Mouse (Mus musculus): ENCODE measurements around the gene Gm6096. TPM values are rescaled to one million over a fixed set of nuclear protein-coding genes. Genes with fewer than 3 reads are reported as not detected.
"Not testable (repeated sequence)": the region's sequence is repeated elsewhere in the genome, so short reads cannot be mapped to it uniquely, and the experiment has no call there.

The Gm6096 gene
- polyA plus RNA-seq (2014; fragmentation: Nextera tagmentation; extraction: Ambion mirVana), result 0.69 and 1.2 TPM in 2 replicates

GRCm38 (mm10) chr7:34250738-34251137 is at the start of gene Gm6096:
Gene Gm6096 (plus strand): TSS chr7:34251038.
- WGBS, result 91% methylated on average over 7 of the region's 7 CpGs
- Histone ChIP-seq H3K9me3 (ENCODE audit: control insufficient read depth, low read length) (no peaks in the 10 kb centered on the region), H3K27ac (ENCODE audit: low read depth, low read length) (no peak within 1 kb of the TSS), H3K4me3 (ENCODE audit: low read depth, low read length) (no peak within 1 kb of the TSS), H3K27me3 (ENCODE audit: control insufficient read depth, insufficient read depth, low read length) (no peaks in the 10 kb centered on the region), H3K4me1 (ENCODE audit: control insufficient read depth, insufficient read depth, low read length) (no peaks in the 10 kb centered on the region), H3K9ac (ENCODE audit: low read length) (no peak within 1 kb of the TSS), H3K4me2 (ENCODE audit: low read depth) (no peak within 1 kb of the TSS), H3K36me3 (ENCODE audit: control insufficient read depth, insufficient read depth, low read length) (peaks cover 2% of the 10 kb centered on the region; the same call in 1 of the 2 replicates)
- no peak for DNase-seq (ENCODE audit: low spot score)
- no peak for ATAC-seq (ENCODE audit: insufficient read depth, low FRiP score, low TSS enrichment)

GRCm38 (mm10) chr7:34202147-34202546 is 48.7 kb upstream of the Gm6096 start:
- H3K9ac ChIP-seq (ENCODE audit: low read length); H3K4me2 ChIP-seq (ENCODE audit: low read depth); H3K9me3 ChIP-seq (ENCODE audit: control insufficient read depth, low read length); H3K27me3 ChIP-seq (ENCODE audit: control insufficient read depth, insufficient read depth, low read length); H3K4me1 ChIP-seq (ENCODE audit: control insufficient read depth, insufficient read depth, low read length); ATAC-seq (ENCODE audit: insufficient read depth, low FRiP score, low TSS enrichment); H3K27ac ChIP-seq (ENCODE audit: low read depth, low read length); H3K4me3 ChIP-seq (ENCODE audit: low read depth, low read length); DNase-seq (ENCODE audit: low spot score): not testable (repeated sequence)
- H3K36me3 ChIP-seq (ENCODE audit: control insufficient read depth, insufficient read depth, low read length), result peaks cover 33% of the 10 kb centered on the region
- WGBS, result 93% methylated on average over 10 of the region's 10 CpGs

GRCm38 (mm10) chr7:34206331-34206730 is 44.5 kb upstream of the Gm6096 start:
- H3K36me3 ChIP-seq (ENCODE audit: control insufficient read depth, insufficient read depth, low read length), result peaks cover 48% of the 10 kb centered on the region
- WGBS, result 92% methylated on average over 6 of the region's 6 CpGs
- DNase-seq (ENCODE audit: low spot score), result no peak

GRCm38 (mm10) chr7:34208027-34208745 is 42.7 kb upstream of the Gm6096 start:
- H3K36me3 ChIP-seq (ENCODE audit: control insufficient read depth, insufficient read depth, low read length), result peaks cover 48% of the 10 kb centered on the region

More at GRCm38 (mm10) chr7:34206331-34206730, 44.5 kb upstream of the Gm6096 start:
- no peak overlapping the region for H3K4me3 ChIP-seq (ENCODE audit: low read depth, low read length)
- H3K9me3 ChIP-seq (ENCODE audit: control insufficient read depth, low read length), result no peaks in the 10 kb centered on the region
- no peak overlapping the region for H3K27ac ChIP-seq (ENCODE audit: low read depth, low read length)
- H3K4me2 ChIP-seq (ENCODE audit: low read depth), result no peak overlapping the region
- no peaks in the 10 kb centered on the region for H3K4me1 ChIP-seq (ENCODE audit: control insufficient read depth, insufficient read depth, low read length)
- no peaks in the 10 kb centered on the region for H3K27me3 ChIP-seq (ENCODE audit: control insufficient read depth, insufficient read depth, low read length)
- H3K9ac ChIP-seq (ENCODE audit: low read length), result no peak overlapping the region
- ATAC-seq (ENCODE audit: insufficient read depth, low FRiP score, low TSS enrichment), result no peak

GRCm38 (mm10) chr7:34213281-34213680 is 37.6 kb upstream of the Gm6096 start:
- Histone ChIP-seq H3K4me1 (ENCODE audit: control insufficient read depth, insufficient read depth, low read length) (no peaks in the 10 kb centered on the region), H3K9ac (ENCODE audit: low read length) (no peak overlapping the region), H3K27me3 (ENCODE audit: control insufficient read depth, insufficient read depth, low read length) (no peaks in the 10 kb centered on the region), H3K9me3 (ENCODE audit: control insufficient read depth, low read length) (no peaks in the 10 kb centered on the region), H3K4me3 (ENCODE audit: low read depth, low read length) (no peak overlapping the region), H3K4me2 (ENCODE audit: low read depth) (no peak overlapping the region), H3K27ac (ENCODE audit: low read depth, low read length) (no peak overlapping the region), H3K36me3 (ENCODE audit: control insufficient read depth, insufficient read depth, low read length) (peaks cover 28% of the 10 kb centered on the region)
- DNase-seq (ENCODE audit: low spot score), result no peak
- ATAC-seq (ENCODE audit: insufficient read depth, low FRiP score, low TSS enrichment), result no peak
- WGBS, result 95% methylated on average over 7 of the region's 7 CpGs

More at GRCm38 (mm10) chr7:34208027-34208745, 42.7 kb upstream of the Gm6096 start:
- no peak overlapping the region for H3K9ac ChIP-seq (ENCODE audit: low read length)
- DNase-seq (ENCODE audit: low spot score) (no peak), ATAC-seq (ENCODE audit: insufficient read depth, low FRiP score, low TSS enrichment) (no peak)
- no peak overlapping the region for H3K4me3 ChIP-seq (ENCODE audit: low read depth, low read length)
- H3K4me2 ChIP-seq (ENCODE audit: low read depth), result no peak overlapping the region
- no peaks in the 10 kb centered on the region for H3K4me1 ChIP-seq (ENCODE audit: control insufficient read depth, insufficient read depth, low read length)
- H3K27me3 ChIP-seq (ENCODE audit: control insufficient read depth, insufficient read depth, low read length), result no peaks in the 10 kb centered on the region
- H3K9me3 ChIP-seq (ENCODE audit: control insufficient read depth, low read length), result no peaks in the 10 kb centered on the region
- WGBS, result 96% methylated on average over 9 of the region's 9 CpGs
- no peak overlapping the region for H3K27ac ChIP-seq (ENCODE audit: low read depth, low read length)

DNA sequence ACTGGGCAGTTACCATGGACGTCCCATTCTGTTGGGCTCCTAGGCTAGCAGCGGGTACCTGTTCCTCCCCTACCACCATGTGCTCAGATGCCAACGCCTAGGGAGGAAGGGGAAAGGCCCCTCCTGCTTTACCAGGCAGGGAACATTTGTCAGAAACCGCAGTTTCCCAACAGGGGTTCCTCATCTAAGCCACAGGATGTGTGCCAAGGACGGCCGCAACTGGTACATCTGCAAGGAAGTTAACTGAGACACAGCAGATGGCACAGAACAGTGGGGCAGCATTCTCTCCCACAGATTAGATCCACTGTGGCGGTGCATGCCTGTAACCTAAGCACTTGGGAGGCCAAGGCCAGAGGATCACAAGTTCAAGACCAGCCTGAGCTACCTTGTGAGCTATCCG is 36.2 kb upstream of the Gm6096 start:
- ATAC-seq (ENCODE audit: insufficient read depth, low FRiP score, low TSS enrichment) (no peak), DNase-seq (ENCODE audit: low spot score) (no peak)
- H3K27me3 ChIP-seq (ENCODE audit: control insufficient read depth, insufficient read depth, low read length), result no peaks in the 10 kb centered on the region
- H3K36me3 ChIP-seq (ENCODE audit: control insufficient read depth, insufficient read depth, low read length), result peaks cover 22% of the 10 kb centered on the region
- no peaks in the 10 kb centered on the region for H3K4me1 ChIP-seq (ENCODE audit: control insufficient read depth, insufficient read depth, low read length)
- H3K9ac ChIP-seq (ENCODE audit: low read length), result no peak overlapping the region
- WGBS, result 92% methylated on average over 8 of the region's 8 CpGs
- no peaks in the 10 kb centered on the region for H3K9me3 ChIP-seq (ENCODE audit: control insufficient read depth, low read length)
- no peak overlapping the region for H3K4me3 ChIP-seq (ENCODE audit: low read depth, low read length)
- no peak overlapping the region for H3K27ac ChIP-seq (ENCODE audit: low read depth, low read length)
- H3K4me2 ChIP-seq (ENCODE audit: low read depth), result no peak overlapping the region

DNA sequence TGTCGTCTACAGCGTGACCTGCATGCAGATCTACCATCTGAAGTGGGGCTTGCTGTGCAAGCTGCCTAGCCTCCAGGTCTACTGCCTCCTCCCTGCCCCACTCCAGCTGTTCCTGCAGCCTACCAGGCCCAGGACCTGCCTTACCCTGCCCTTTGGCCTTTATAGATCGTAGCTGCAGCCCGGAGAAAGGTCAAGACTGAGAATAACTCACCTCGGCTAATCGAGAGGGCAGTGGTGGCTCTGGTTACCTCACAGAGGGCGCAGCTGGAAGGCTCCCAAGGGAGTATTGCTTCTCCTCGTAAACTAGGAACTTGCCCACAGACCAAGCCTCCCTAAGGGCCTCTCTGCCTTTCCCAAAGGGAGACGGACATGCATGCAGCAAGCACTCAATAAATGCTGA is 35.4 kb upstream of the Gm6096 start:
- Histone ChIP-seq H3K4me1 (ENCODE audit: control insufficient read depth, insufficient read depth, low read length) (no peaks in the 10 kb centered on the region), H3K4me3 (ENCODE audit: low read depth, low read length) (no peak overlapping the region), H3K27me3 (ENCODE audit: control insufficient read depth, insufficient read depth, low read length) (no peaks in the 10 kb centered on the region), H3K36me3 (ENCODE audit: control insufficient read depth, insufficient read depth, low read length) (peaks cover 25% of the 10 kb centered on the region), H3K27ac (ENCODE audit: low read depth, low read length) (no peak overlapping the region), H3K9me3 (ENCODE audit: control insufficient read depth, low read length) (no peaks in the 10 kb centered on the region), H3K9ac (ENCODE audit: low read length) (no peak overlapping the region), H3K4me2 (ENCODE audit: low read depth) (no peak overlapping the region)
- DNase-seq (ENCODE audit: low spot score) (no peak), ATAC-seq (ENCODE audit: insufficient read depth, low FRiP score, low TSS enrichment) (no peak)
- WGBS, result 87% methylated on average over 9 of the region's 9 CpGs

DNA sequence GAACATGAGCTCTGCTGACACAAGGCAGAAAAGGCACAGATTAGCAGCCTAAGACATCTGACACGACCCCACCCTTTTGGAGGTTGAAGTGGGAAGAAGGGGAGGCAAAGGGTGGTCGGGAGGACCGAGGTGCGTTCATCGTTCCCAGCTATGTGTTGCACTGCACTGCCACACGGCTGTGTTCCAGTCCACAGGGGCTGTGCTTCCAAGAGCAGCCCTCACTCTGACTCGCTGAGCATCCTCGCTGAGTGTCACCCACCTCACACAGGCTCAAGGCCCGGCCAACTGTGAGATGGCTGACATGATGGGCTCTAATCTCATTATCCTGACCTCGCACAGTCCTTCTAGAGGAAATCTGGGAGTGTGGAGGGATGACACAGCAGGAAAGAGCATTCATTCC is 34.4 kb upstream of the Gm6096 start:
- Histone ChIP-seq H3K9me3 (ENCODE audit: control insufficient read depth, low read length) (no peaks in the 10 kb centered on the region), H3K9ac (ENCODE audit: low read length) (no peak overlapping the region), H3K27ac (ENCODE audit: low read depth, low read length) (no peak overlapping the region), H3K4me1 (ENCODE audit: control insufficient read depth, insufficient read depth, low read length) (no peaks in the 10 kb centered on the region), H3K36me3 (ENCODE audit: control insufficient read depth, insufficient read depth, low read length) (peaks cover 27% of the 10 kb centered on the region), H3K4me2 (ENCODE audit: low read depth) (no peak overlapping the region), H3K4me3 (ENCODE audit: low read depth, low read length) (no peak overlapping the region), H3K27me3 (ENCODE audit: control insufficient read depth, insufficient read depth, low read length) (no peaks in the 10 kb centered on the region)
- 91% methylated on average over 10 of the region's 10 CpGs for whole genome bisulfite sequencing
- no peak for DNase-seq (ENCODE audit: low spot score)
- ATAC-seq (ENCODE audit: insufficient read depth, low FRiP score, low TSS enrichment), result no peak

DNA sequence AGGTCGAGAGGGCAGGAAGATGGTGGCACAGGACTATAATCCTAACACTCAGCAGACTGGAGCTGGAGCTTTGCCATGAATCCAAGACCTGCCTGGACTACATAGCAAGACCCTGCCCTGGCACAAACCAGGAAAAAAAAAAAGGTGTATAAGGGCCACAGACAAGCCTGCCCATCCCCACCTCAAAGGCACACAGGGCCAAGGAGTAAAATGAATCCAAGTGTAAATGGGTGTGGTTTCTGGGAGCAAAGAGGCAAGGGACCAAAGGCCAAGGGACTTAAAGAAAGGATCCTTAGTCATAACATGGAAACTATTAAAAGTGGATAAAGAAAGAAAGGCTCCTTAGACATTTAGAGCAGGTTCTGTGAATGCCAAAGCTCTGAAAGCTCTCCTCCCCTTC is 32.3 kb upstream of the Gm6096 start:
- ATAC-seq (ENCODE audit: insufficient read depth, low FRiP score, low TSS enrichment) (no peak), DNase-seq (ENCODE audit: low spot score) (no peak)
- no peaks in the 10 kb centered on the region for H3K27me3 ChIP-seq (ENCODE audit: control insufficient read depth, insufficient read depth, low read length)
- H3K4me1 ChIP-seq (ENCODE audit: control insufficient read depth, insufficient read depth, low read length), result no peaks in the 10 kb centered on the region
- H3K9ac ChIP-seq (ENCODE audit: low read length), result no peak overlapping the region
- H3K36me3 ChIP-seq (ENCODE audit: control insufficient read depth, insufficient read depth, low read length), result peaks cover 27% of the 10 kb centered on the region
- H3K9me3 ChIP-seq (ENCODE audit: control insufficient read depth, low read length), result no peaks in the 10 kb centered on the region
- no peak overlapping the region for H3K27ac ChIP-seq (ENCODE audit: low read depth, low read length)
- no peak overlapping the region for H3K4me3 ChIP-seq (ENCODE audit: low read depth, low read length)
- no peak overlapping the region for H3K4me2 ChIP-seq (ENCODE audit: low read depth)
- WGBS, result 87% methylated on average over 1 of the region's 1 CpGs

Data from neural tube, embryonic 11.5 days (tissue).